Mouse (Mus musculus): ENCODE results near the gene Ppp1r26.
"Not testable (repeated sequence)": the region's sequence is repeated elsewhere in the genome, so short reads cannot be mapped to it uniquely, and the experiment has no call there.

Ppp1r26 gene

GRCm38 (mm10) chr2:28446181-28446514 is 452 bp upstream of the Ppp1r26 start:
- no peak for DNase-seq (ENCODE audit: low spot score)

GRCm38 (mm10) chr2:28447315-28447670 is 693 bp downstream of the Ppp1r26 start:
- DNase-seq (ENCODE audit: low spot score) = no peak

GRCm38 (mm10) chr2:28451663-28452062 is 5.1 kb downstream of the Ppp1r26 start:
- DNase-seq (ENCODE audit: low spot score) = no peak

- no peak for DNase-seq (ENCODE audit: low spot score)
Observed at GRCm38 (mm10) chr2:28453539-28453938, 6.9 kb downstream of the Ppp1r26 start.

GRCm38 (mm10) chr2:28456616-28457015 is 10.0 kb downstream of the Ppp1r26 start:
- DNase-seq (ENCODE audit: low spot score) = no peak

GRCm38 (mm10) chr2:28463919-28464318 is 17.3 kb downstream of the Ppp1r26 start:
- DNase-seq (ENCODE audit: low spot score) = no peak

- no peak for DNase-seq (ENCODE audit: low spot score)
Observed at GRCm38 (mm10) chr2:28464919-28465318, 18.3 kb downstream of the Ppp1r26 start.

GRCm38 (mm10) chr2:28465836-28466518 is 19.4 kb downstream of the Ppp1r26 start, which contains the start of gene 1700007K13Rik:
TSS of gene 1700007K13Rik (minus strand) at chr2:28466332.
- peak; percentile 53 for DNase-seq (ENCODE audit: low spot score)

GRCm38 (mm10) chr2:28467860-28468485 is 21.4 kb downstream of the Ppp1r26 start, which contains the start of gene Mrps2:
TSS of gene Mrps2 (plus strand) at chr2:28468066.
- DNase-seq (ENCODE audit: low spot score) = peak; percentile 84

- DNase-seq (ENCODE audit: low spot score) = no peak
Observed at GRCm38 (mm10) chr2:28468486-28469225, 22.1 kb downstream of the Ppp1r26 start.

GRCm38 (mm10) chr2:28469461-28469860 is 22.9 kb downstream of the Ppp1r26 start:
- DNase-seq (ENCODE audit: low spot score) = no peak

GRCm38 (mm10) chr2:28470591-28470990 is 24.0 kb downstream of the Ppp1r26 start:
- no peak for DNase-seq (ENCODE audit: low spot score)

- DNase-seq (ENCODE audit: low spot score) = not testable (repeated sequence)
Observed at GRCm38 (mm10) chr2:28472011-28472410, 25.4 kb downstream of the Ppp1r26 start.

GRCm38 (mm10) chr2:28477993-28478392 is 31.4 kb downstream of the Ppp1r26 start:
- not testable (repeated sequence) for DNase-seq (ENCODE audit: low spot score)

- no peak for DNase-seq (ENCODE audit: low spot score)
Observed at GRCm38 (mm10) chr2:28479208-28480204, 32.9 kb downstream of the Ppp1r26 start.

- DNase-seq (ENCODE audit: low spot score) = no peak
Observed at GRCm38 (mm10) chr2:28483861-28484260, 37.3 kb downstream of the Ppp1r26 start.

- DNase-seq (ENCODE audit: low spot score) = no peak
Observed at GRCm38 (mm10) chr2:28494521-28494920, 47.9 kb downstream of the Ppp1r26 start.

GRCm38 (mm10) chr2:28495207-28495756 is 48.7 kb downstream of the Ppp1r26 start:
- no peak for DNase-seq (ENCODE audit: low spot score)

GRCm38 (mm10) chr2:28495801-28496595 is 49.4 kb downstream of the Ppp1r26 start:
- DNase-seq (ENCODE audit: low spot score) = no peak

GRCm38 (mm10) chr2:28496671-28497070 is 50.1 kb downstream of the Ppp1r26 start, which contains the start of gene Gbgt1:
TSS of gene Gbgt1 (plus strand) at chr2:28496891.
- DNase-seq (ENCODE audit: low spot score) = no peak

- DNase-seq (ENCODE audit: low spot score) = no peak
Observed at GRCm38 (mm10) chr2:28497561-28497960, 51.0 kb downstream of the Ppp1r26 start.
